8 mouse cellular contexts compared by ENCODE assay signal in the genomic region with DNA sequence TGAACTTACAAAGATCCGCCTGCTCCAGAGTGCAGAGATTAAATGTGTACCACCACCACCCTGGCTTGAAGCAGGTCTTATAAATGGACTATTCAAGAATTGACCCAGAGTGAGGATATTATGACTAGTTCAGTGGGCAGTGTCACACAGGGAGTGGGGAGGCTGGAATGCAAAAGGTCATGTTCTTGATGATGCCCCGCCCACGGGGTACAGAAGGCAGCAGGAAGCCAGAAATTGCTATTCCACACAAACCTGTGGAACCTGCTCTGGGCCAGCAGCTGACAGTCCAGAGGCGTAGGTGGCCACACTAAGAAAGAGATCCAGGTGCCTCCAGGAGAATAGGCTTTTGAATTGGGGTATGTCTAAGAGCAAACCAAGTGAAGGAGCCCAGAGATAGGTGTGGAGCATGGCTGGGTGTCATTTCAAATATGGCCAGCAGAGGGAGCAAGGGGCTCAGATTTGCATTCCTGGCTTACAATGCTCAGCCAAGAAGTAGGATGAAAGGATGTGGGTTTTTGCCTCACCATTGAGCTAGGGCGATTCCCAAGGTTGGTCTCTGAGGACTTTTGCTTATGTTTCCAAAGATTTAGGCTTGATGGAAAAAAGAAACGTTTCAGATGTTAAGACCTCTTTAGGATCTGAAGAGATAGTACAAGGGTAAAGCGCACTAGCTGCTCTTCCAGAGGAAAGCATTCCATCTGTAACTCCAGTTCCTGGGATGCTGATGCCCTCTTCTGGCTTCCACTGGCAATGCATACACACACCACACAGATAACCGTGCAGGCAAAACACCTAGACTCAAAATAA. TPM values are rescaled to one million over a fixed set of nuclear protein-coding genes. Genes with fewer than 3 reads are reported as not detected.
DNase-seq lines count a peak whose midpoint lies in the region; ATAC-seq and TF ChIP-seq lines count a peak whose summit lies in the region.

No protein-coding gene starts in this region.

- TF ChIP-seq CTCF in C2C12 (IDR thresholded peaks at IDR 0.05; ENCODE audit: control insufficient read depth, insufficient read depth, insufficient read length), result peak; percentile 72
- peak; percentile 60 for TF ChIP-seq CTCF in bone marrow macrophage, adult 2 months (IDR thresholded peaks at IDR 0.05; ENCODE audit: low read depth, low read length)
- peak; percentile 67; the same call in 1 of the 2 replicates for TF ChIP-seq CTCF in embryonic fibroblast, embryonic 13.5 days (IDR thresholded peaks at IDR 0.05; ENCODE audit: borderline replicate concordance, insufficient read depth, low read length)

- no peaks in the 10 kb centered on the region for H3K4me1 ChIP-seq in bone marrow macrophage, adult 2 months (ENCODE audit: control insufficient read depth, insufficient read depth, low read length)
- peaks cover 3% of the 10 kb centered on the region; the same call in 1 of the 2 replicates for H3K4me1 ChIP-seq in embryonic fibroblast, embryonic 13.5 days (ENCODE audit: control insufficient read depth, insufficient read depth, low read length)
- H3K4me1 ChIP-seq in heart, embryonic 10.5 days, result peaks cover 27% of the 10 kb centered on the region
- H3K4me1 ChIP-seq in kidney, embryonic 14.5 days (ENCODE audit: control insufficient read depth, insufficient read depth, low read length), result peaks cover 31% of the 10 kb centered on the region
- peaks cover 15% of the 10 kb centered on the region for H3K4me1 ChIP-seq in limb, embryonic 15.5 days
- H3K4me1 ChIP-seq in stomach, embryonic 14.5 days (ENCODE audit: control insufficient read depth, insufficient read depth, low read length), result no peaks in the 10 kb centered on the region; the same call in 1 of the 2 replicates

- H3K27ac ChIP-seq in bone marrow macrophage, adult 2 months (ENCODE audit: insufficient read depth, low read depth, low read length), result no peak overlapping the region
- H3K27ac ChIP-seq in embryonic fibroblast, embryonic 13.5 days (ENCODE audit: insufficient read depth, low read length), result no peak overlapping the region
- no peak overlapping the region for H3K27ac ChIP-seq in heart, embryonic 10.5 days
- 0 out of 2 replicates have a peak overlapping the region, but pooled peaks have one; percentile 37 for H3K27ac ChIP-seq in kidney, embryonic 14.5 days (ENCODE audit: low read depth, low read length)
- H3K27ac ChIP-seq in limb, embryonic 15.5 days, result peak overlapping the region; percentile 72; the same call in 1 of the 2 replicates
- H3K27ac ChIP-seq in stomach, embryonic 14.5 days (ENCODE audit: low read length), result no peak overlapping the region; the same call in 1 of the 2 replicates

- peaks cover 8% of the 10 kb centered on the region for H3K36me3 ChIP-seq in C2C12 (ENCODE audit: control insufficient read depth, insufficient read depth)
- H3K36me3 ChIP-seq in heart, embryonic 10.5 days, result peaks cover 43% of the 10 kb centered on the region
- H3K36me3 ChIP-seq in kidney, embryonic 14.5 days (ENCODE audit: control insufficient read depth, insufficient read depth, low read length), result peaks cover 28% of the 10 kb centered on the region
- peaks cover 43% of the 10 kb centered on the region for H3K36me3 ChIP-seq in limb, embryonic 15.5 days
- H3K36me3 ChIP-seq in stomach, embryonic 14.5 days (ENCODE audit: control insufficient read depth, insufficient read depth, low read length), result peaks cover 31% of the 10 kb centered on the region

- TF ChIP-seq POLR2A in bone marrow macrophage, adult 2 months (IDR thresholded peaks at IDR 0.05; ENCODE audit: borderline replicate concordance, low read depth, low read length), result no peak
- no peak for TF ChIP-seq POLR2A in embryonic fibroblast, embryonic 13.5 days (IDR thresholded peaks at IDR 0.05; ENCODE audit: low read depth, low read length)

- WGBS in heart, embryonic 10.5 days, result 36% methylated on average over 8 of the region's 8 CpGs
- 33% methylated on average over 8 of the region's 8 CpGs for WGBS in kidney, embryonic 14.5 days
- WGBS in limb, embryonic 15.5 days, result 31% methylated on average over 8 of the region's 8 CpGs
- 26% methylated on average over 8 of the region's 8 CpGs for WGBS in stomach, embryonic 14.5 days

- H3K9ac ChIP-seq in kidney, embryonic 14.5 days (ENCODE audit: low read depth, low read length), result no peak overlapping the region
- H3K9ac ChIP-seq in limb, embryonic 15.5 days, result no peak overlapping the region
- no peak overlapping the region for H3K9ac ChIP-seq in stomach, embryonic 14.5 days (replicated peaks; ENCODE audit: low read depth, low read length)

- no peak overlapping the region for H3ac ChIP-seq in C2C12 (ENCODE audit: control insufficient read depth, insufficient read length, low read depth)

- no peaks in the 10 kb centered on the region for H3K79me2 ChIP-seq in C2C12 (ENCODE audit: control insufficient read depth, insufficient read depth)

- peak; percentile 87 for DNase-seq in heart, embryonic 10.5 days (ENCODE audit: low spot score)
- DNase-seq in natural killer cell, adult 2 months (ENCODE audit: low spot score in 2 of 2), result peak; percentile 62 to 74

- no peak overlapping the region; the same call in 1 of the 2 replicates for H3K4me2 ChIP-seq in kidney, embryonic 14.5 days (replicated peaks; ENCODE audit: low read depth, low read length)
- H3K4me2 ChIP-seq in limb, embryonic 15.5 days, result no peak overlapping the region
- H3K4me2 ChIP-seq in stomach, embryonic 14.5 days (replicated peaks; ENCODE audit: low read depth, low read length), result no peak overlapping the region

- H3K79me3 ChIP-seq in C2C12 (ENCODE audit: low read depth), result no peaks in the 10 kb centered on the region

- H3K4me3 ChIP-seq in C2C12 (ENCODE audit: insufficient read depth, poor library complexity, severe bottlenecking), result no peak overlapping the region
- no peak overlapping the region for H3K4me3 ChIP-seq in bone marrow macrophage, adult 2 months (ENCODE audit: insufficient read depth, low read length)
- no peak overlapping the region for H3K4me3 ChIP-seq in embryonic fibroblast, embryonic 13.5 days (ENCODE audit: insufficient read depth, low read length)
- H3K4me3 ChIP-seq in heart, embryonic 10.5 days, result peak overlapping the region; percentile 29; the same call in 1 of the 2 replicates
- H3K4me3 ChIP-seq in kidney, embryonic 14.5 days (ENCODE audit: low read length), result no peak overlapping the region
- H3K4me3 ChIP-seq in limb, embryonic 15.5 days, result peak overlapping the region; percentile 8; the same call in 1 of the 2 replicates
- no peak overlapping the region for H3K4me3 ChIP-seq in stomach, embryonic 14.5 days (ENCODE audit: low read depth, low read length)

- H3K27me3 ChIP-seq in C2C12 (ENCODE audit: control insufficient read depth, insufficient read depth, insufficient read length), result no peaks in the 10 kb centered on the region
- 0 out of 2 replicates have a peak, but pooled peaks cover 3% of the 10 kb centered on the region for H3K27me3 ChIP-seq in heart, embryonic 10.5 days (ENCODE audit: insufficient read depth, poor library complexity, severe bottlenecking)
- no peaks in the 10 kb centered on the region for H3K27me3 ChIP-seq in kidney, embryonic 14.5 days (ENCODE audit: control insufficient read depth, insufficient read depth, low read length)
- H3K27me3 ChIP-seq in limb, embryonic 15.5 days, result no peaks in the 10 kb centered on the region
- H3K27me3 ChIP-seq in stomach, embryonic 14.5 days (ENCODE audit: control insufficient read depth, insufficient read depth, low read length), result no peaks in the 10 kb centered on the region

- peak; percentile 32; the same call in 1 of the 2 replicates for ATAC-seq in kidney, embryonic 14.5 days (ENCODE audit: low FRiP score, low TSS enrichment)
- ATAC-seq in limb, embryonic 15.5 days (ENCODE audit: insufficient number of reproducible peaks, low FRiP score, low TSS enrichment, low read depth), result peak; percentile 74; the same call in 1 of the 2 replicates
- ATAC-seq in stomach, embryonic 14.5 days (ENCODE audit: insufficient number of reproducible peaks, insufficient read depth, low FRiP score, low read depth), result peak; percentile 46

- no peaks in the 10 kb centered on the region for H3K9me3 ChIP-seq in heart, embryonic 10.5 days
- no peaks in the 10 kb centered on the region for H3K9me3 ChIP-seq in kidney, embryonic 14.5 days (ENCODE audit: control insufficient read depth, low read length)
- no peaks in the 10 kb centered on the region for H3K9me3 ChIP-seq in limb, embryonic 15.5 days
- H3K9me3 ChIP-seq in stomach, embryonic 14.5 days (ENCODE audit: control insufficient read depth, low read depth, low read length), result no peaks in the 10 kb centered on the region

RNA-seq across cellular contexts. Expression of gene Urm1, which starts 2.2 kb away (rescaled TPM):
- polyA plus RNA-seq in C2C12 (2012; fragmentation: generic; extraction: Trizol), result 67.1 TPM
- polyA plus RNA-seq in bone marrow macrophage, adult 2 months (2012; ENCODE audit: insufficient read depth, insufficient read length, missing spikeins), result 27.7 and 37.4 TPM in 2 replicates
- 42.0 and 44.5 TPM in 2 replicates for polyA plus RNA-seq in embryonic fibroblast, embryonic 13.5 days (2011; ENCODE audit: insufficient read length, low read depth, missing spikeins)
- 18.4 and 19.1 TPM in 2 replicates for polyA plus RNA-seq in heart, embryonic 10.5 days (2016; fragmentation: Nextera tagmentation; extraction: Ambion mirVana)
- 27.3 and 29.2 TPM in 2 replicates for polyA plus RNA-seq in kidney, embryonic 14.5 days (2014; fragmentation: Nextera tagmentation; extraction: Ambion mirVana)
- polyA plus RNA-seq in limb, embryonic 15.5 days (2015; fragmentation: Nextera tagmentation; extraction: Ambion mirVana), result 24.4 and 27.5 TPM in 2 replicates
- 20.8 and 24.6 TPM in 2 replicates for polyA plus RNA-seq in stomach, embryonic 14.5 days (2014; fragmentation: Nextera tagmentation; extraction: Ambion mirVana)

RNA-seq across cellular contexts. Expression of gene Slc27a4, which starts 15.2 kb away (rescaled TPM):
- polyA plus RNA-seq in C2C12 (2012; fragmentation: generic; extraction: Trizol), result 19.7 TPM
- polyA plus RNA-seq in bone marrow macrophage, adult 2 months (2012; ENCODE audit: insufficient read depth, insufficient read length, missing spikeins), result 14.0 and 15.3 TPM in 2 replicates
- 18.5 and 22.1 TPM in 2 replicates for polyA plus RNA-seq in embryonic fibroblast, embryonic 13.5 days (2011; ENCODE audit: insufficient read length, low read depth, missing spikeins)
- polyA plus RNA-seq in heart, embryonic 10.5 days (2016; fragmentation: Nextera tagmentation; extraction: Ambion mirVana), result 8.4 and 9.5 TPM in 2 replicates
- polyA plus RNA-seq in kidney, embryonic 14.5 days (2014; fragmentation: Nextera tagmentation; extraction: Ambion mirVana), result 9.1 and 11.4 TPM in 2 replicates
- polyA plus RNA-seq in limb, embryonic 15.5 days (2015; fragmentation: Nextera tagmentation; extraction: Ambion mirVana), result 19.1 and 22.2 TPM in 2 replicates
- polyA plus RNA-seq in stomach, embryonic 14.5 days (2014; fragmentation: Nextera tagmentation; extraction: Ambion mirVana), result 12.2 TPM in 2 replicates

RNA-seq across cellular contexts. Expression of gene Trub2, which starts 29.3 kb away (rescaled TPM):
- polyA plus RNA-seq in C2C12 (2012; fragmentation: generic; extraction: Trizol), result 55.0 TPM
- polyA plus RNA-seq in bone marrow macrophage, adult 2 months (2012; ENCODE audit: insufficient read depth, insufficient read length, missing spikeins), result 18.0 and 19.0 TPM in 2 replicates
- 22.5 and 33.3 TPM in 2 replicates for polyA plus RNA-seq in embryonic fibroblast, embryonic 13.5 days (2011; ENCODE audit: insufficient read length, low read depth, missing spikeins)
- polyA plus RNA-seq in heart, embryonic 10.5 days (2016; fragmentation: Nextera tagmentation; extraction: Ambion mirVana), result 33.5 and 43.1 TPM in 2 replicates
- 36.5 and 41.3 TPM in 2 replicates for polyA plus RNA-seq in kidney, embryonic 14.5 days (2014; fragmentation: Nextera tagmentation; extraction: Ambion mirVana)
- 32.1 and 33.9 TPM in 2 replicates for polyA plus RNA-seq in limb, embryonic 15.5 days (2015; fragmentation: Nextera tagmentation; extraction: Ambion mirVana)
- polyA plus RNA-seq in stomach, embryonic 14.5 days (2014; fragmentation: Nextera tagmentation; extraction: Ambion mirVana), result 31.0 and 32.3 TPM in 2 replicates

RNA-seq across cellular contexts. Expression of gene Coq4, which starts 30.3 kb away (rescaled TPM):
- polyA plus RNA-seq in C2C12 (2012; fragmentation: generic; extraction: Trizol), result 21.2 TPM
- polyA plus RNA-seq in bone marrow macrophage, adult 2 months (2012; ENCODE audit: insufficient read depth, insufficient read length, missing spikeins), result 7.2 and 7.7 TPM in 2 replicates
- 9.3 and 12.6 TPM in 2 replicates for polyA plus RNA-seq in embryonic fibroblast, embryonic 13.5 days (2011; ENCODE audit: insufficient read length, low read depth, missing spikeins)
- 34.6 and 34.8 TPM in 2 replicates for polyA plus RNA-seq in heart, embryonic 10.5 days (2016; fragmentation: Nextera tagmentation; extraction: Ambion mirVana)
- polyA plus RNA-seq in kidney, embryonic 14.5 days (2014; fragmentation: Nextera tagmentation; extraction: Ambion mirVana), result 44.8 and 47.0 TPM in 2 replicates
- polyA plus RNA-seq in limb, embryonic 15.5 days (2015; fragmentation: Nextera tagmentation; extraction: Ambion mirVana), result 25.4 and 26.7 TPM in 2 replicates
- 33.0 and 39.1 TPM in 2 replicates for polyA plus RNA-seq in stomach, embryonic 14.5 days (2014; fragmentation: Nextera tagmentation; extraction: Ambion mirVana)

RNA-seq across cellular contexts. Expression of gene Cercam, which starts 51.3 kb away (rescaled TPM):
- polyA plus RNA-seq in C2C12 (2012; fragmentation: generic; extraction: Trizol), result 3.3 TPM
- polyA plus RNA-seq in bone marrow macrophage, adult 2 months (2012; ENCODE audit: insufficient read depth, insufficient read length, missing spikeins), result 7.9 and 10.1 TPM in 2 replicates
- 52.3 and 58.2 TPM in 2 replicates for polyA plus RNA-seq in embryonic fibroblast, embryonic 13.5 days (2011; ENCODE audit: insufficient read length, low read depth, missing spikeins)
- 22.8 and 26.7 TPM in 2 replicates for polyA plus RNA-seq in heart, embryonic 10.5 days (2016; fragmentation: Nextera tagmentation; extraction: Ambion mirVana)
- 8.9 and 15.6 TPM in 2 replicates for polyA plus RNA-seq in kidney, embryonic 14.5 days (2014; fragmentation: Nextera tagmentation; extraction: Ambion mirVana)
- 53.1 and 64.1 TPM in 2 replicates for polyA plus RNA-seq in limb, embryonic 15.5 days (2015; fragmentation: Nextera tagmentation; extraction: Ambion mirVana)
- polyA plus RNA-seq in stomach, embryonic 14.5 days (2014; fragmentation: Nextera tagmentation; extraction: Ambion mirVana), result 23.6 and 28.1 TPM in 2 replicates

Comparison
In these comparisons a context has a peak if more than half of its experiments do, and no peak if none do; other contexts are left out.
1. H3K4me3 ChIP-seq: peak in heart, embryonic 10.5 days (single experiment) and limb, embryonic 15.5 days (single experiment); none in C2C12 (single experiment), bone marrow macrophage, adult 2 months (single experiment), embryonic fibroblast, embryonic 13.5 days (single experiment), kidney, embryonic 14.5 days (single experiment) and stomach, embryonic 14.5 days (single experiment).
2. H3K27ac ChIP-seq: peak in kidney, embryonic 14.5 days (single experiment) and limb, embryonic 15.5 days (single experiment); none in bone marrow macrophage, adult 2 months (single experiment), embryonic fibroblast, embryonic 13.5 days (single experiment), heart, embryonic 10.5 days (single experiment) and stomach, embryonic 14.5 days (single experiment).
3. Peak in every context shown above with its lines, with median percentiles within 50 percentile points of each other: CTCF ChIP-seq and ATAC-seq.